Mouse (Mus musculus): ENCODE data around the gene Pnpla1. TPM values are rescaled to one million over a fixed set of nuclear protein-coding genes. Genes with fewer than 3 reads are reported as not detected.

The Pnpla1 gene
- polyA plus RNA-seq, 1 experiment from 2014 or later = 0.07 TPM

GRCm38 (mm10) chr17:28904546-28905376, 46.5 kb downstream of the Pnpla1 start:
- Histone ChIP-seq H3K4me2 (ENCODE audit: low read depth, low read length) (no peak overlapping the region; the same call in 1 of the 2 replicates), H3K9ac (replicated peaks; ENCODE audit: low read depth, low read length) (no peak overlapping the region), H3K36me3 (ENCODE audit: control insufficient read depth, insufficient read depth, low read length) (no peaks in the 10 kb centered on the region), H3K27me3 (ENCODE audit: control insufficient read depth, insufficient read depth, low read length) (no peaks in the 10 kb centered on the region), H3K27ac (ENCODE audit: low read depth, low read length) (peak overlapping the region; percentile 73), H3K9me3 (ENCODE audit: control insufficient read depth, low read length) (no peaks in the 10 kb centered on the region), H3K4me3 (ENCODE audit: low read depth, low read length) (no peak overlapping the region), H3K4me1 (ENCODE audit: control insufficient read depth, insufficient read depth, low read length) (peaks cover 10% of the 10 kb centered on the region)
- 34% methylated on average over 23 of the region's 23 CpGs for WGBS
- peak; percentile 82 for ATAC-seq (ENCODE audit: low read depth)

GRCm38 (mm10) chr17:28905377-28905916, 47.2 kb downstream of the Pnpla1 start:
- Histone ChIP-seq H3K27me3 (ENCODE audit: control insufficient read depth, insufficient read depth, low read length) (no peaks in the 10 kb centered on the region), H3K4me1 (ENCODE audit: control insufficient read depth, insufficient read depth, low read length) (peaks cover 10% of the 10 kb centered on the region), H3K9me3 (ENCODE audit: control insufficient read depth, low read length) (no peaks in the 10 kb centered on the region), H3K4me2 (ENCODE audit: low read depth, low read length) (no peak overlapping the region; the same call in 1 of the 2 replicates), H3K27ac (ENCODE audit: low read depth, low read length) (peak overlapping the region; percentile 73), H3K9ac (replicated peaks; ENCODE audit: low read depth, low read length) (no peak overlapping the region), H3K36me3 (ENCODE audit: control insufficient read depth, insufficient read depth, low read length) (no peaks in the 10 kb centered on the region), H3K4me3 (ENCODE audit: low read depth, low read length) (no peak overlapping the region)
- WGBS = 76% methylated on average over 13 of the region's 13 CpGs
- no peak for ATAC-seq (ENCODE audit: low read depth)

- no peaks in the 10 kb centered on the region for H3K27me3 ChIP-seq (ENCODE audit: control insufficient read depth, insufficient read depth, low read length)
- 77% methylated on average over 7 of the region's 7 CpGs for WGBS
- H3K27ac ChIP-seq (ENCODE audit: low read depth, low read length) = no peak overlapping the region
- no peak overlapping the region for H3K9ac ChIP-seq (replicated peaks; ENCODE audit: low read depth, low read length)
- H3K4me1 ChIP-seq (ENCODE audit: control insufficient read depth, insufficient read depth, low read length) = peaks cover 10% of the 10 kb centered on the region
- H3K9me3 ChIP-seq (ENCODE audit: control insufficient read depth, low read length) = no peaks in the 10 kb centered on the region
- ATAC-seq (ENCODE audit: low read depth) = no peak
- H3K36me3 ChIP-seq (ENCODE audit: control insufficient read depth, insufficient read depth, low read length) = no peaks in the 10 kb centered on the region
- H3K4me2 ChIP-seq (ENCODE audit: low read depth, low read length) = no peak overlapping the region
- no peak overlapping the region for H3K4me3 ChIP-seq (ENCODE audit: low read depth, low read length)
These were observed 49.7 kb downstream of the Pnpla1 start for GRCm38 (mm10) chr17:28907959-28908358.

- H3K27ac ChIP-seq (ENCODE audit: low read depth, low read length) = no peak overlapping the region
- peak overlapping the region; percentile 9; the same call in 1 of the 2 replicates for H3K4me3 ChIP-seq (ENCODE audit: low read depth, low read length)
- H3K4me1 ChIP-seq (ENCODE audit: control insufficient read depth, insufficient read depth, low read length) = peaks cover 10% of the 10 kb centered on the region
- no peaks in the 10 kb centered on the region for H3K9me3 ChIP-seq (ENCODE audit: control insufficient read depth, low read length)
- no peak for ATAC-seq (ENCODE audit: low read depth)
- 7% methylated on average over 29 of the region's 29 CpGs for WGBS
- H3K9ac ChIP-seq (replicated peaks; ENCODE audit: low read depth, low read length) = peak overlapping the region; percentile 18; the same call in 1 of the 2 replicates
- no peaks in the 10 kb centered on the region for H3K36me3 ChIP-seq (ENCODE audit: control insufficient read depth, insufficient read depth, low read length)
- H3K27me3 ChIP-seq (ENCODE audit: control insufficient read depth, insufficient read depth, low read length) = no peaks in the 10 kb centered on the region
- peak overlapping the region; percentile 28; the same call in 1 of the 2 replicates for H3K4me2 ChIP-seq (ENCODE audit: low read depth, low read length)
These were observed 51.2 kb downstream of the Pnpla1 start for GRCm38 (mm10) chr17:28909252-28909941.

- Histone ChIP-seq H3K9ac (replicated peaks; ENCODE audit: low read depth, low read length) (no peak overlapping the region), H3K27me3 (ENCODE audit: control insufficient read depth, insufficient read depth, low read length) (no peaks in the 10 kb centered on the region), H3K4me1 (ENCODE audit: control insufficient read depth, insufficient read depth, low read length) (peaks cover 3% of the 10 kb centered on the region), H3K9me3 (ENCODE audit: control insufficient read depth, low read length) (no peaks in the 10 kb centered on the region), H3K36me3 (ENCODE audit: control insufficient read depth, insufficient read depth, low read length) (no peaks in the 10 kb centered on the region), H3K27ac (ENCODE audit: low read depth, low read length) (no peak overlapping the region), H3K4me3 (ENCODE audit: low read depth, low read length) (no peak overlapping the region), H3K4me2 (ENCODE audit: low read depth, low read length) (no peak overlapping the region)
- ATAC-seq (ENCODE audit: low read depth) = no peak
- 29% methylated on average over 7 of the region's 7 CpGs for whole genome bisulfite sequencing
These were observed 51.9 kb downstream of the Pnpla1 start for GRCm38 (mm10) chr17:28910139-28910538.

GRCm38 (mm10) chr17:28913200-28913599, 55.0 kb downstream of the Pnpla1 start:
- H3K27ac ChIP-seq (ENCODE audit: low read depth, low read length) = no peak overlapping the region
- no peaks in the 10 kb centered on the region for H3K4me1 ChIP-seq (ENCODE audit: control insufficient read depth, insufficient read depth, low read length)
- no peak overlapping the region for H3K4me3 ChIP-seq (ENCODE audit: low read depth, low read length)
- H3K27me3 ChIP-seq (ENCODE audit: control insufficient read depth, insufficient read depth, low read length) = no peaks in the 10 kb centered on the region
- no peaks in the 10 kb centered on the region for H3K9me3 ChIP-seq (ENCODE audit: control insufficient read depth, low read length)
- no peak overlapping the region for H3K9ac ChIP-seq (replicated peaks; ENCODE audit: low read depth, low read length)
- no peak overlapping the region for H3K4me2 ChIP-seq (ENCODE audit: low read depth, low read length)
- no peaks in the 10 kb centered on the region for H3K36me3 ChIP-seq (ENCODE audit: control insufficient read depth, insufficient read depth, low read length)
- ATAC-seq (ENCODE audit: low read depth) = no peak
- 78% methylated on average over 5 of the region's 5 CpGs for WGBS

- Histone ChIP-seq H3K4me1 (ENCODE audit: control insufficient read depth, insufficient read depth, low read length) (no peaks in the 10 kb centered on the region), H3K9me3 (ENCODE audit: control insufficient read depth, low read length) (no peaks in the 10 kb centered on the region), H3K27ac (ENCODE audit: low read depth, low read length) (no peak overlapping the region), H3K9ac (replicated peaks; ENCODE audit: low read depth, low read length) (no peak overlapping the region), H3K4me2 (ENCODE audit: low read depth, low read length) (no peak overlapping the region), H3K4me3 (ENCODE audit: low read depth, low read length) (no peak overlapping the region), H3K27me3 (ENCODE audit: control insufficient read depth, insufficient read depth, low read length) (no peaks in the 10 kb centered on the region), H3K36me3 (ENCODE audit: control insufficient read depth, insufficient read depth, low read length) (no peaks in the 10 kb centered on the region)
- 82% methylated on average over 6 of the region's 6 CpGs for WGBS
- ATAC-seq (ENCODE audit: low read depth) = no peak
These were observed 55.7 kb downstream of the Pnpla1 start for GRCm38 (mm10) chr17:28913940-28914339.

GRCm38 (mm10) chr17:28915060-28915628, 56.9 kb downstream of the Pnpla1 start, which contains the start of gene 4930539E08Rik:
4930539E08Rik (minus strand) TSS chr17:28915324.
- no peaks in the 10 kb centered on the region for H3K27me3 ChIP-seq (ENCODE audit: control insufficient read depth, insufficient read depth, low read length)
- H3K4me1 ChIP-seq (ENCODE audit: control insufficient read depth, insufficient read depth, low read length) = no peaks in the 10 kb centered on the region
- no peak within 1 kb of the TSS for H3K9ac ChIP-seq (replicated peaks; ENCODE audit: low read depth, low read length)
- H3K9me3 ChIP-seq (ENCODE audit: control insufficient read depth, low read length) = no peaks in the 10 kb centered on the region
- H3K4me3 ChIP-seq (ENCODE audit: low read depth, low read length) = no peak within 1 kb of the TSS
- H3K36me3 ChIP-seq (ENCODE audit: control insufficient read depth, insufficient read depth, low read length) = no peaks in the 10 kb centered on the region
- ATAC-seq (ENCODE audit: low read depth) = no peak
- H3K27ac ChIP-seq (ENCODE audit: low read depth, low read length) = no peak within 1 kb of the TSS
- whole genome bisulfite sequencing = 68% methylated on average over 12 of the region's 12 CpGs
- no peak within 1 kb of the TSS for H3K4me2 ChIP-seq (ENCODE audit: low read depth, low read length)
